Mouse (Mus musculus) heart, embryonic 13.5 days (tissue): Measurements from ENCODE around the gene Gipr. TPM values are rescaled to one million over a fixed set of nuclear protein-coding genes. Genes with fewer than 3 reads are reported as not detected.

Experiments used
- ATAC-seq: fragments of 200-750 bp; cut with Nextera tagmentation; 2 replicates; pipeline ENCODE4 v1.8.0; 2017; ENCODE audit warnings: moderate TSS enrichment; ENCODE audit not compliant: insufficient number of reproducible peaks, low FRiP score, low TSS enrichment; ENCODE audit errors: extremely low read depth
- H3K27ac ChIP-seq: fragments of 300-500 bp; sonication (generic); replicated peaks from 2 replicates; pipeline ENCODE4 v1.5.1; 2015; ENCODE audit warnings: moderate library complexity, mild to moderate bottlenecking, inconsistent platforms
- H3K27me3 ChIP-seq: fragments of 300-500 bp; sonication (generic); replicated peaks from 2 replicates; pipeline ENCODE4 v1.6.1; 2015; ENCODE audit warnings: mild to moderate bottlenecking, inconsistent platforms
- H3K36me3 ChIP-seq: fragments of 300-500 bp; sonication (generic); 2 replicates; pipeline ENCODE4 v1.6.1; 2015; ENCODE audit warnings: mild to moderate bottlenecking, inconsistent platforms
- H3K4me1 ChIP-seq: fragments of 300-500 bp; sonication (generic); 2 replicates; pipeline ENCODE4 v1.6.1; 2015; ENCODE audit warnings: inconsistent platforms
- H3K4me2 ChIP-seq: fragments of 300-500 bp; sonication (generic); 2 replicates; pipeline ENCODE4 v1.6.1; 2015; ENCODE audit warnings: inconsistent platforms, mild to moderate bottlenecking, moderate library complexity
- H3K4me3 ChIP-seq: fragments of 300-500 bp; sonication (generic); 2 replicates; pipeline ENCODE4 v1.5.1; 2015; ENCODE audit warnings: moderate library complexity, mild to moderate bottlenecking, inconsistent platforms
- H3K9ac ChIP-seq: fragments of 300-500 bp; sonication (generic); 2 replicates; pipeline ENCODE4 v1.6.1; 2015; ENCODE audit warnings: inconsistent platforms, mild to moderate bottlenecking, moderate library complexity
- H3K9me3 ChIP-seq: fragments of 300-500 bp; sonication (generic); 2 replicates; pipeline ENCODE4 v1.6.1; 2016; ENCODE audit warnings: inconsistent platforms
- WGBS: fragments of 180-500 bp; shearing (Covaris S2); methylation state at CpG from one replicate; pipeline ENCODE4 v1.1.7; 2015; ENCODE audit warnings: mixed read lengths; 5-methylcytosine and 5-hydroxymethylcytosine counted together
- polyA plus RNA-seq: library from polyadenylated mRNA; unstranded; fragments of >200 nt; fragmentation: Nextera tagmentation; extraction: Ambion mirVana; gene quantifications from 2 replicates; pipeline ENCODE4 v1.2.1, GENCODE M21; 2015

The Gipr gene
- polyA plus RNA-seq, 1 experiment from 2014 or later: 9.9 TPM

- Histone ChIP-seq H3K4me2 (peak overlapping the region; percentile 61), H3K9me3 (0 out of 2 replicates have a peak, but pooled peaks cover 6% of the 10 kb centered on the region)
Observed at GRCm38 (mm10) chr7:19178035-19178434, 12.1 kb upstream of the Gipr start.

GRCm38 (mm10) chr7:19177216-19177615 is 11.3 kb upstream of the Gipr start:
- Histone ChIP-seq H3K4me3 (no peak overlapping the region), H3K27ac (no peak overlapping the region), H3K4me2 (no peak overlapping the region), H3K27me3 (peaks cover 63% of the 10 kb centered on the region), H3K9ac (no peak overlapping the region), H3K36me3 (no peaks in the 10 kb centered on the region), H3K9me3 (0 out of 2 replicates have a peak, but pooled peaks cover 6% of the 10 kb centered on the region), H3K4me1 (peaks cover 55% of the 10 kb centered on the region)
- ATAC-seq: no peak
- WGBS: 68% methylated on average over 7 of the region's 7 CpGs

More at GRCm38 (mm10) chr7:19178035-19178434, 12.1 kb upstream of the Gipr start:
- H3K9ac ChIP-seq: no peak overlapping the region
- H3K27me3 ChIP-seq: peaks cover 63% of the 10 kb centered on the region
- peak overlapping the region; percentile 35; the same call in 1 of the 2 replicates for H3K4me3 ChIP-seq
- WGBS: 7% methylated on average over 18 of the region's 18 CpGs
- ATAC-seq: no peak
- no peak overlapping the region for H3K27ac ChIP-seq
- H3K4me1 ChIP-seq: peaks cover 50% of the 10 kb centered on the region
- H3K36me3 ChIP-seq: peaks cover 6% of the 10 kb centered on the region; the same call in 1 of the 2 replicates

- peak overlapping the region; percentile 47; the same call in 1 of the 2 replicates for H3K9ac ChIP-seq
- WGBS: 8% methylated on average over 21 of the region's 21 CpGs
- peaks cover 63% of the 10 kb centered on the region for H3K27me3 ChIP-seq
- peak overlapping the region; percentile 34 for H3K4me3 ChIP-seq
- peaks cover 55% of the 10 kb centered on the region for H3K4me1 ChIP-seq
- H3K9me3 ChIP-seq: 0 out of 2 replicates have a peak, but pooled peaks cover 6% of the 10 kb centered on the region
- no peak overlapping the region for H3K27ac ChIP-seq
- peak overlapping the region; percentile 51 for H3K4me2 ChIP-seq
- H3K36me3 ChIP-seq: no peaks in the 10 kb centered on the region
- no peak for ATAC-seq
Observed at GRCm38 (mm10) chr7:19176516-19176947, 10.6 kb upstream of the Gipr start.

- ATAC-seq: no peak
- WGBS: 2% methylated on average over 30 of the region's 30 CpGs
- H3K36me3 ChIP-seq: no peaks in the 10 kb centered on the region
- H3K4me1 ChIP-seq: peaks cover 58% of the 10 kb centered on the region
- H3K9ac ChIP-seq: peak within 1 kb of the TSS; percentile 47; the same call in 1 of the 2 replicates
- H3K9me3 ChIP-seq: 0 out of 2 replicates have a peak, but pooled peaks cover 6% of the 10 kb centered on the region
- H3K4me3 ChIP-seq: peak within 1 kb of the TSS; percentile 34
- peak within 1 kb of the TSS; percentile 51 for H3K4me2 ChIP-seq
- no peak within 1 kb of the TSS for H3K27ac ChIP-seq
- peaks cover 63% of the 10 kb centered on the region for H3K27me3 ChIP-seq
Observed at GRCm38 (mm10) chr7:19175708-19176515, 10.0 kb upstream of the Gipr start, which contains the start of gene Eml2. Gene Eml2, plus strand, starts transcription at chr7:19176421.

GRCm38 (mm10) chr7:19172874-19173273 is 6.9 kb upstream of the Gipr start:
- Histone ChIP-seq H3K27ac (peak overlapping the region; percentile 96), H3K4me1 (peaks cover 61% of the 10 kb centered on the region), H3K27me3 (peaks cover 36% of the 10 kb centered on the region), H3K9me3 (no peaks in the 10 kb centered on the region), H3K9ac (peak overlapping the region; percentile 60; the same call in 1 of the 2 replicates), H3K36me3 (no peaks in the 10 kb centered on the region), H3K4me2 (peak overlapping the region; percentile 64), H3K4me3 (peak overlapping the region; percentile 35)
- no peak for ATAC-seq
- 3% methylated on average over 17 of the region's 17 CpGs for WGBS

GRCm38 (mm10) chr7:19171831-19172230 is 5.9 kb upstream of the Gipr start:
- Histone ChIP-seq H3K9ac (peak overlapping the region; percentile 60), H3K4me2 (peak overlapping the region; percentile 28; the same call in 1 of the 2 replicates)
- WGBS: 18% methylated on average over 8 of the region's 8 CpGs

GRCm38 (mm10) chr7:19170142-19170541 is 4.2 kb upstream of the Gipr start:
- WGBS: 9% methylated on average over 8 of the region's 8 CpGs
- Histone ChIP-seq H3K4me3 (no peak overlapping the region), H3K4me1 (peaks cover 64% of the 10 kb centered on the region), H3K36me3 (no peaks in the 10 kb centered on the region), H3K4me2 (peak overlapping the region; percentile 40), H3K9me3 (no peaks in the 10 kb centered on the region), H3K27me3 (peaks cover 10% of the 10 kb centered on the region), H3K9ac (peak overlapping the region; percentile 70), H3K27ac (peak overlapping the region; percentile 96)
- peak; percentile 39; the same call in 1 of the 2 replicates for ATAC-seq

More at GRCm38 (mm10) chr7:19171831-19172230, 5.9 kb upstream of the Gipr start:
- ATAC-seq: no peak
- Histone ChIP-seq H3K9me3 (no peaks in the 10 kb centered on the region), H3K4me3 (no peak overlapping the region), H3K36me3 (no peaks in the 10 kb centered on the region), H3K4me1 (peaks cover 59% of the 10 kb centered on the region), H3K27me3 (peaks cover 26% of the 10 kb centered on the region), H3K27ac (peak overlapping the region; percentile 96)

- H3K9ac ChIP-seq: peak overlapping the region; percentile 70
- peak overlapping the region; percentile 96 for H3K27ac ChIP-seq
- H3K36me3 ChIP-seq: no peaks in the 10 kb centered on the region
- H3K27me3 ChIP-seq: peaks cover 7% of the 10 kb centered on the region; the same call in 1 of the 2 replicates
- H3K4me1 ChIP-seq: peaks cover 71% of the 10 kb centered on the region
- ATAC-seq: no peak
- WGBS: 62% methylated on average over 10 of the region's 10 CpGs
- H3K4me2 ChIP-seq: no peak overlapping the region
- no peaks in the 10 kb centered on the region for H3K9me3 ChIP-seq
- no peak overlapping the region for H3K4me3 ChIP-seq
Observed at GRCm38 (mm10) chr7:19169506-19169905, 3.6 kb upstream of the Gipr start.

- H3K9ac ChIP-seq: no peak overlapping the region
- no peak for ATAC-seq
- H3K36me3 ChIP-seq: no peaks in the 10 kb centered on the region
- no peaks in the 10 kb centered on the region for H3K9me3 ChIP-seq
- H3K27me3 ChIP-seq: peaks cover 16% of the 10 kb centered on the region
- WGBS: 85% methylated on average over 3 of the region's 3 CpGs
- H3K4me1 ChIP-seq: peaks cover 68% of the 10 kb centered on the region
- H3K4me2 ChIP-seq: no peak overlapping the region
- 0 out of 2 replicates have a peak overlapping the region, but pooled peaks have one; percentile 91 for H3K27ac ChIP-seq
- H3K4me3 ChIP-seq: no peak overlapping the region
Observed at GRCm38 (mm10) chr7:19166990-19167389, 1.1 kb upstream of the Gipr start.

GRCm38 (mm10) chr7:19164978-19165377 is 949 bp downstream of the Gipr start:
- no peaks in the 10 kb centered on the region for H3K9me3 ChIP-seq
- H3K9ac ChIP-seq: peak overlapping the region; percentile 71
- 0 out of 2 replicates have a peak, but pooled peaks have one; percentile 12 for ATAC-seq
- no peaks in the 10 kb centered on the region for H3K36me3 ChIP-seq
- peak overlapping the region; percentile 64 for H3K4me2 ChIP-seq
- H3K27ac ChIP-seq: peak overlapping the region; percentile 91
- peaks cover 26% of the 10 kb centered on the region for H3K27me3 ChIP-seq
- peaks cover 57% of the 10 kb centered on the region for H3K4me1 ChIP-seq
- peak overlapping the region; percentile 37 for H3K4me3 ChIP-seq
- WGBS: under 1% methylated on average over 13 of the region's 13 CpGs

GRCm38 (mm10) chr7:19164189-19164588 is 1.7 kb downstream of the Gipr start:
- peak overlapping the region; percentile 64 for H3K4me2 ChIP-seq
- no peak for ATAC-seq
- H3K27ac ChIP-seq: no peak overlapping the region
- peak overlapping the region; percentile 37 for H3K4me3 ChIP-seq
- peaks cover 34% of the 10 kb centered on the region for H3K27me3 ChIP-seq
- 5% methylated on average over 6 of the region's 6 CpGs for WGBS
- H3K9ac ChIP-seq: peak overlapping the region; percentile 71
- peaks cover 57% of the 10 kb centered on the region for H3K4me1 ChIP-seq
- no peaks in the 10 kb centered on the region for H3K9me3 ChIP-seq
- H3K36me3 ChIP-seq: no peaks in the 10 kb centered on the region
